Mouse (Mus musculus) kidney, postnatal 10 days (tissue): ENCODE measurements around the gene Nup107.
A peak's percentile ranks its signal among the peaks of the same experiment; 100 is the strongest.

Source experiments
- DNase-seq: peaks from one replicate; pipeline ENCODE4 v3.0.0; 2021; ENCODE audit warnings: mixed read lengths

Nup107 gene

DNA sequence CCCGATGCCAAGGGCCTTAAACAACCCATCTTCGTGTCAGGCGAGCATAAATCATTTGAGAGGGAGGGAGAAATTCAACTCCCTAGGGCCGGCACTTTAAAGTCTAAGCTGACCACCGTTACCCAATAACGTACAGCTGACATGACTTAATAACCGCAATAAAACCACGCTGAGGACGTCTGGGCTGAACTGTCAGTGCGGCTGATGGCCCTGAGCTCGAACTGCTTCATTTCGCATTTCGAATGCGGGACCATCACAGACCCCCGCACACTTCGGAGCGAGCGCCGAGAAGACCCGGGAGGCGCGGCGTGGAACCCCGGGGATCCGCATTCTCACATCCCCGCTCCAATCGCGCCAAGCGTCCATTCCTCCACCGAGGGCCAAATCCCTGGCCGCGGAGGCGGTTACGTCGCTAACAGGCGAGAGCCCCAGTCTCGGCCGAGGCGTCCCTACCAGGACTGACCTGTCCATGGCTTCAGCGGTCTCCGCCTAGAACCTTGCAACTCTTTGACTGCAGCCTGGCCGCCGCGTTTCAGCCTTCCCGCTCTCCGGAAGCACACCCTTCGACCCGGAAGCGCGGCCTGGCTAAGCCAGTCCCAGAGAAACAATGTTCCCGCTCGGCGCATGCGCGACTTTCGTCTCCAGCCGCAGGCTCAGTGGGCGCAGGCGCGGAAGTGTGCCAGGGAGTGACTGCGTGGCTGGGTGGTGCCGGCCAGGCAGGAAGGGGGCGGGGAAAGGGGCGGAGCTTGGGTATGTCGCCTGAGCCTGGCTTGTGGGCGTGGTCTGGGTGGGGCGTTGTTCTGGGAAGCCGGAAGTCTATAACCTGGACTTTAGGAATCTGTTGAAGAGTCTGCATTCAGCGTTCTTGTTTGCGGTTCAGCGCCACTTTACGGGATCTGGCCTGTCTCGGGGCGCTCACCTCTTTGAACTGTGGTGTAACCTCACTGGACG, at the start of gene Nup107:
Nup107 (minus strand) TSS at position 565 of the 951 bp plus-strand sequence.
- peak; percentile 100 for DNase-seq

DNA sequence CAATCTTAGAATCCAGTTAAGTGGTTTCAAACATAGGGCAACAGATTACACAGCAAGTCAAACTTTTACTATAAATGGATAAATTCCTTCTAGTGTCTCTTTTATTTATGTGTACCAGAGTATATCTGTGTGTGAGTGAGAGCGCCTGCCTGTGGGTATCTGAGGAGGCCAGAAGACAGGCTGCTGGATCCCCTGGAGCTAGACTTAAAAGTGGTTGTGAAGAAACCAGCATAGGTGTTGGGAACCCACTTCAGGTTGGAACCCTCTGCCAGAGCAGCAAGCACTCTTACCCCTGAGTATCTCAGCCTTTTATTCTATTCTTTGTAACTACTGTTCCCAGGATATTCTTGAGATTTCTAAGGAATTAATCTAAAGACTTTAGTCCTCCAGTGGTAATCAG, 49.3 kb upstream of the Nup107 start:
- no peak for DNase-seq

DNA sequence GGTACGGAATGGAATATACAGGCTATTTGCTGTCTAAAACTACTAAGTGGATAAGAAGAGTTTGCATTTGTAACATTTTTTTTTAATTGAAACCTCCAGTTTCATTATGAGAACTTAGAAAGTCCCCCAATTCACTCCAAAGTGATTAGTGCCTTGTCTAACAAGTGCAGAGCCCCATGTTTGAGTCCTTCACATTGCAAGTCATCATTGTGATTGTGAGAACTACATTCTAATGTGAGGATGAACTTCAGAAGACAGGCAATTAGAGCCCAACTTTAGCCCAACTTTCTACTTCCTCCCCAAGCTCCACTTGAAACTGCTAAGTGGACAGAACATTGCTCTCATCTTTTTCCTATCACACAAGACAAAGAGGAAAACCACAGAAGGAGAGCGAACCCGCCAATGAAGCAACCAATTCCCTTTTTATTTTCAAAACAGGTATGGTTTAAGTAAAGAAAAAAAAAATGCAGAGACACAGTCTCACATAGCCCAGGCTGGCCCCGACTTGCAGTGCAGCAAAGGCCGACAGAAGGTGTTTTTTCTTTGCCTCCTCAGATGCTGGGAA, 48.0 kb upstream of the Nup107 start:
- DNase-seq: no peak

DNA sequence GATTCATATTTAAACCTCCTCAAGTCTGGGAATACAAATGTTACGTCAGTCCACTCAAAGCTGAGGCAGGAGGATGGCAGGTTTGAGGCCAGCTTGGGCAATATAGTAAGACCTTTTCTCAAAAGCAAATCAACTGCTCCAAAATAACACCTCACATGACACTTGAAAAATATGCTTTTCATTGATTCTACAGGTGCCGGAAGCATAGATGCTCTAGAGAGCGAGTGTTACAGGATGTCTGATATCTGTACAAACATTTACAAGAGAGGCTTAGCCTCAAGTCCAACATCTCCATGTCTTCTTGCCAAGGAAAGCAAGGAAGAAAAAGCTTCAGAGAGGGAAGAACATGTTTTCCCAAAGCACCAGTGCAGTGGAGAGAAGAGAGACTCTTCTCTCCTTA, 47.2 kb upstream of the Nup107 start:
- DNase-seq: no peak

DNA sequence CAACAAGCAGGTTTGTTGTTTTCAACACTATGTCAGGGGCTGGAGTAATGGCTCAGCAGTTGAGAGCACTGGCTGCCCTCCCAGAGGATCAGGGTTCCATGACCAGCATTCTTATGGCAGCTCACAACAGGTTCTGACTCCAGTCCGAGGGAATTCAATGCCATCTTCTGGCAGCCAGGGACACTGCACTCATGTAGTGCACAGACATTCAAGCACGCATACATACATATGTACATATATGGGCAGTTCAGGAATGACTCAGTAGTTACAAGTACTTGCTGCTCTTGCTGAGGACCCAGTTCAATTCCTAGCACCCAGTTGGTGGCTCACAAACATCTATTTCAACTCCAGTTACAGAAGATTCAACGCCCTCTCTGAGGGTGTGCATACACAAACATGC, 46.4 kb upstream of the Nup107 start:
- no peak for DNase-seq

DNA sequence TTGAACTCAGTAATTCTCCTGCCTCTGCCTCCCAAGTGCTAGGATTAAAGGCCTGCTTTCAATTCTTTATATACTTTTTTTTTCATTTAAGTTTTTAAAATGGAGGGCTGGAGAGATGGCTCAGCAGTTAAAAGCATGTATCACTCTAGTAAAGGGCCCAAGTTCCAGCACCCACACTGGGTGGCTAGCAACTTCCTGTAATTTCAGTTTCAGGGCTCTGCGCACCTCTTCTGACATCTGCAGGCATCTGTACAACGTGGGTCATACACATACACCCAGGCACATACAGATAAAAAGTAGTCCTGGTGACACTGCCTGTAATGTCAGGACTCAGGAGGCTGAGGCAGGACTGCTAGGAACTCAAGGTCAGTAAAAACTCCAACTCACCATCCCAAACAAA, 43.8 kb upstream of the Nup107 start:
- no peak for DNase-seq

DNA sequence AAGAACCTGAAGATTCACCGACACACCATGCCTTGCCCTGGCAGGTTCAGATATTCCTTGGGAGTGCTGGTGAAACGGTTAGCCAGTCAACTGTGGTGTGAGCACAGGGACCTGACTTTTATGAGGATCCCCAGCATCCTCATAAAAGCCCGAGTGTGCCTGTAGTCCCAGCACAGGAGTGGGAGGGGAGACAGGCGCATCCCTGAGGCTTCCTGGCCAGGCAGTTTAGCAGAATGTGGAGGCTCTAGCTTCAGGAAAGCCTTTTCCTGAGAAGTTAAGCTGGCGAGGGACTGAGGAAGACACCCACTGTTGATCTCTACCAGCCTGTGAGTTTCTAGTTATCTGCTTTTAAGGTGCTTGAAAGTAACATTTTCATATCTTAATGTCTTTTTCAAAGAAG, 42.9 kb upstream of the Nup107 start:
- no peak for DNase-seq

DNA sequence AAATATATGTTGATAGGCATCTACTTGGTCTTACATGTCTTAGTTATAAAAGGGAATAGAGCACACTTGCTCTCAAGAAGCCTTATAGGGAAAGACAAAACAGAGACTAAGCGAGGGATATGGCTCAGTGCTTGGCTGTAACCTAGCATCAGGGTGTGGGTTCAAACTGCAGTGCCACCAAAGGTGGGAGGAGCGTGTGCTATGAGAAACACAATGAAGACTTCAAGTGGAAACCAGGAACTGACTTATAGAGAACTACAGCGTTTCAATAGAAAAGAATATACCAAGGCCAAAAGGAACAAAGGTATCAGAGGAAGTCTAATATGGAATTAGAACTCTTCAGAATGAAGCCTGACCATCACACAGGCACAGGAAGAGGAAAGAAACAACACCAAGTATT, 38.3 kb upstream of the Nup107 start:
- DNase-seq: no peak

DNA sequence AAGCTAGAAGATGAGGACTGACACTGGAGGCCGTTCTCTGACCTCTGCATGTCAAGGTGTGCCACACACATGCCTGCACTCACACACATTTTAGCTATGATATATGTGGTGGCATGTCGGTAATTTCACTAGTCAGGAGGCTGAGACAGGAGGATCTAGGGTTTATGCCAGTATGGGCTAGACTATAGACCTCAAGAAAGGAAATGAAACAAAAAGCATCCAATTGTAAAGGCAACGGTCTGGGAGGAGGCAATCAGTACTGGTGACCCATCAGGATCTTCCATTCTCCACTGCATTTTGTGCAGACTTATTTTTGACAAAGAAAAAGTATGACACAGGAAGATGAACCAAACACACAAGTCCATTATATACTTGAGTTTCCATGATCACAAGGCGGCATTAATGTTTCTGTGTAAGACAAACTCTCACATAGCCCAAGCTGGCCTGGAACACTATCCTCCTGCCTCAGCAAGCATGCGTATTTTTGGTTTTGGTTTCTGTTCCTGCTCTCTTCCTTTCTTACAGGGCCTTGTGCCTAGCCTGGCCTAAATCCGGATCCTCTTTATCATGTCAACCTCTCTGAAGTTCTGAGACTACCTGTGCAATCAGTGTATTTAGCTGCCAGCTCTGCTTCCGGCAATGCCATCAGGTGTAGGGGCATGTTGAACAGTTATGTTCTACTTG, 37.1 kb upstream of the Nup107 start:
- no peak for DNase-seq

DNA sequence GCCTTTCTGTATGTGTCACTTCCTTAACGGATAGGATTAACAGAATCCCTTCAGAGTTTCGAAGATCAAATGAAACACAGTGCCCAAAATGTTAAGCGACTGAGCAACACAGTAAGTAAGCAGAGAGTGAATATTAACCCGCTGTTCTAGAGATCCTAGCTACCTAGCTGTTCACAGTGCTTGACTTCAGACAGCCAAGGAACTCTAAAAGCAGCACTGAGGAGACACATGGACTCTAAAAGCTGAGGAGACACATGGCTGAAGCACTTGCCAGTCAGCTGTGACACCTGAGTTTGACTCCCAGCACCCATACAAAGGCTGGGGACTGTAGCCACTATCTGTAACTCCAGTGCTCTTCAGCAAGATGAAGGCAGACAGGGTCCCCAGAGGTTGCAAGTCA, 36.5 kb upstream of the Nup107 start:
- no peak for DNase-seq

DNA sequence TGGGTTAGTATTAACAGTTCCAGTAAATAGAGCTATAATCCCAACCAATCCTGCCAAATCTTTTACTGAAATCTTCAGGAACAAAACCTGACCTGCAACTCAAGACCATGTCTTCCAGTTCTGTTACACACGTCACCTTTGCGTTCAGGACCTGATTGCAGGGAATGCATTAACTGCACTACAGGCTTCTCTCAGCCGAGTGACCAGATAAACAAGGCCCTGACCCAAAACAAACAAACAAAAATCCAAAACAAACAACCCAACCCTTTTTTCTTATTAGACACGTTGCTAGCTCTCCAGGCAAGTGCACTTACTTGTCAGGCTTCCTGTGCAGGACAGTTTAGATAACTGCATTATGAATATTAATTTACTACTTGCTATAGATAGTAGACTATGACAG, 36.0 kb upstream of the Nup107 start:
- no peak for DNase-seq

DNA sequence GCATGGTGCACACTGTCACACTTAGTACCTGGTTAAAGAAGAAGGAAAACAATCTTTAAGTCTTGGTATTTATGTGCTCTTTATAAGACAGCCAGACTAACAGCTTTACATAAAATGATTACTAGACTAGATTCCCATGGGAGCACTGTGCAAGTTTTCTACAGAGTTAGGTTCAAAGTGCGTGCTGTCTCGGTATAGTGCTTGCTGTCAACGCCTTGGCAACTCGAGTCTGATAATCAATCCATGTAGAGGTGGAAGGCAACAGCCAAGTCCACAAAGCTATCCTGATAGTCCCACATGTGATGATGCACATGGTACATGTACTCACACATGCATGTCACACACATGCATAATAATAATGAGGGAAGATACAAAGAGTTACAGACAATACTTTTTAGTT, 32.1 kb upstream of the Nup107 start:
- DNase-seq: no peak

DNA sequence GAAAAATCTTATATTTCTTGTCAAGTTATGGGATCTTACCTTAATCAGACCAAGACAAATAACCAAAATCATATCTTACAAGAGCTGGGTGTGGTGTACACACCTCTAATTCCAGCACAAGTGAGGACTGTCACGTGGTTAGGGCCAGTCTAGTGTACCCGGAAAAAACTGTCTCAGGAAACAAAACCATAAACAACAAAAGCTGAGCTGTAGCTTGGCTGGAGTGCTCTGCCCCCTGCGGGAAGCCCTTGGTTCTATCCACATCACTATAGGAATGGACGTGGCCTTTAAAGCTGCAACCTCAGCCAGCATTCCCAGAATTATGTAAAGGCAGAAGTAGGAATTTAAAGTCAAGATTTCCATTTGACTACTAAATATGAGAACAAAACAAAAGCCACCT, 31.6 kb upstream of the Nup107 start:
- DNase-seq: no peak

DNA sequence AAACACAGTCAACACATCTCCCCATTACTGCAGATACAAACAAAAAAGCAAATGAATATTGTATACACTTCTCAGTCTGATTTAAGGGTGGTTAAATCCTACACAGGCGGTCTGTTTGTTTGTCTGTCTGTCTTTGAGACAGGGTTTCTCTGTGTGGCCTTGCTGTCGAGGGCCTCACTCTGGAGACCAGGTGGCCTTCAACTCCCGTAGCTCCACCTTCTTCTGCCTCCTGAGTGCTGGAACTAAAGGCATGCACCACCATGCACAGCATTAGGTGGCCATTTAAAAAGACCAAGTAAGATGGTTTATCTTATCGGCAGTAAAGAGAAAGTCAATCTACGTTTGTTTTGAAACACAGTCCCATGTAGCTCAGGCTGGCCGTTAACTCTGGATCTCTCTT, 30.8 kb upstream of the Nup107 start:
- DNase-seq: no peak

DNA sequence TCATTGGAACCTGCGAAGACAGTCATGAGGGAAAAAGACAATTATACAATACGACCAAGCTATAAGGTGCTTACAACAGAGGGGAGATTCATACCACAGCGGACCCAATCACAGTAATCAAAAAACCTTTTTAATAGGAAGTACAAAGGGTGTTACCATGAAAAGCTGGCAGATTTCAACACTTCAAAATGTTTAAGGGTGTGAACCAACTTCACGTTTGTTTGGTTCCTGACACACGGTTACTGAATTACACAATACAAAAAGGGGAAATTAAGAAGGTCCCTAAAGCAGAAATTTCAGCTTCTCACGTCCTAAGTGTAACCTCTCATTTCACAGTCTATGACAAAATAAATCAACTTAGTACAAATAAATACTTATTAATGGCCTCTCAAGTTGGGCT, 26.1 kb upstream of the Nup107 start:
- no peak for DNase-seq

DNA sequence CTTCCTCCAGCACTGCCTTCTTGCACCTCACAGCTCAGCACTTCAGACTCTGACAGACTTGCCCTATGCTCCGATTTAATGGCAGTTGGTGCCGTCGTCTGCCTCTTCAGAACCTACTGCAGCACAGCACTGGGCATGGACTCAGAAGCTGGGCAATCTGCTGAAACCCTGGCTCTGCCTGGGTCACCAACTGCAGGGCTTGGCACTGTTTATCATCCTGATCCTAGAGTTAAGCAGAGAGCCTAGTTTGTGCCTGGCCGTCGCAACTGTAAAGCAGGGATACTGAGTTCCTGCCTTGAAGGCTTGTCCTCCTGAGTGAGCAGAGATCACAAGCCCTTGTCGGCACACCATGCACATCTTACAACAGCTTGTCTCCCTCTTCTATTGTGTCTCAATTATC, 24.2 kb upstream of the Nup107 start:
- DNase-seq: no peak

DNA sequence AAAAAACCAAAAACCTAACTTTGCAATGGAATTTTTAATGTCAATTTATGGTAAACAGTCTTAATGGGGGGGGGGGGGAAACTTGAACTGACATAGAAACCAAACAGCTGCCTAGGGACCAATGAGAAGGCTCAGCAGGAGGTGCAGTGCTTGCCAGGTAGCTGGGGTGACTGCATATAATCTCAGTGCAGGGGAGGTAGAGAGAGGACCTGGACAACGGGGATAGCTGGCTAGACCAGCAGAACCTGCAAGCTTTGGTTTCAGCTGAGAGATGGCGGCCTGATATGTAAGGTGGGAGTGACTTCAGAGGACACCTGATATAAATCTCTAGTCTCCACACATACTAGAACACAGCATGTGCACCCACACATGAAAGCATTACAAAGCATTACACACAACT, 20.0 kb upstream of the Nup107 start:
- no peak for DNase-seq

DNA sequence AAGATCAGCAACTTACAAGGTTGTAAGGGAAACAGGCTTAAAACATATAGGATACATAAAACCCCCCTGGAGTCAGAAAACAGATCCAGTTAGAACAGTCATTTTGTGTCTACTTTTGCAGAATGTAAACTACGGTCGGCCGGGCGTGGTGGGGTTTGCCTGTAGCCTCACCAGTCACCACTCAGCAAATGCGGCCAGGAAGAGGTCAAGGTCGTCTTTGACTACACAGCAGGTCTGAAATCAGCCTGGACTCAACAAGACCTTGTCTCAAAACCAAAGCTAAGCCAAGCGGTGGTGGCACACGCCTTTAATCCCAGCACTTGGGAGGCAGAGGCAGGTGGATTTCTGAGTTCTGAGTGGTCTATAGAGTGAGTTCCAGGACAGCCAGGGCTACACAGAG, 19.1 kb upstream of the Nup107 start:
- no peak for DNase-seq

DNA sequence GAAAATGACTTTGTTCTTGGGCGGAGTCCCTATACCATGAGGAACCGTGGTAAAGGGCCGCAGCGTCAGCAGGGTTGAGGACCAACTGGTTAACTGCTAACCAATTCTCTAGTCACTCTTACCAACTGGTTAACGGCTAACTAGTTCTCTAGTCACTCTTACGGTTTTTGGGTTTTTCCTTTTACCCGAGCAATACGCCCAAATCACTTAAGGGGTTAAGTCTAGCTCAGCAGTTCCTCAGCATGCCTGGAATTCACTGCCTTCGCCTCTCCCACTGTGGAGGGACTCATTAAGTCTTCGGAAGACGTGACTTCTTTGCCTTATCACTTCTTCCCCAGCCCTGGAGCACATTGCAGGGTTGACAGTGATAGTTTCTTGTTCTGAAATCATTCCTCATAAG, 18.0 kb upstream of the Nup107 start:
- no peak for DNase-seq

DNA sequence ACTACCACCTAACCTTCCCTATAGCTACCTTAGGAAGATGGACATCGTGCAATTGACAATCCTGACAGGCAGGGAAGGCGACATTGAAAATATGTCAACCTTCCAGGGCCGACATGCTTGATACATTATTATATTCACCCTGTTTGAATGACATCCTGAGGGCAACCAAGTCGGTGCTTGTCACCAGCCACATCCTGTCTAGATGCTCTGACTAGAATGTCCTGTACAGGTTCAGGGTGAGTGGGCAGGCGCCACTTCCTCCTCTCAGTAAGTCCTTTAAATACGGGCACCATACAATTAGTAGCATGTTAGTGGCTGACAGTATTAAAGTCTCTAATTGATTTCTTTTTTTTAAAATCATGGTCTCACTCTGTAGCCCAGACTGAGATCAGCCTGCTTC, 15.6 kb upstream of the Nup107 start:
- no peak for DNase-seq

DNA sequence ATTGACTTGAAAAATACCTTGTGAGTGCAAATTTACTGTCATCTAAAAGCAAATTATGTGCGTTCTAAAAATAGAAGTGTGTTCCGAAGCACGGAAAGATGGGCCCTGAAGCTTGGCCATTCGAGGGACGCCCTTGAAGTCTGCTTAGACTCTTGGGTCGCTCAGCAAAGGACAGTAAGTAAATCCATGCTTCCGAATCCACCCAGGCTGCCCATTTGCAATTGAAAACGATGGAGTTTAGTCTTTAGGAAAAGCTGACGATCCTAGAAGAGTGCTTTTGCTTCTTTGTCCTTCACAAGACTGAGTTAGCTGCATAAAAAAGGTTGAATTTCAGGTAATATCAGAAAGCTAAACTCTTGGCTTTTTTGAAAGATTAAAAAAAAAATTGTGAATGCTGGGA, 13.4 kb upstream of the Nup107 start:
- DNase-seq: no peak

DNA sequence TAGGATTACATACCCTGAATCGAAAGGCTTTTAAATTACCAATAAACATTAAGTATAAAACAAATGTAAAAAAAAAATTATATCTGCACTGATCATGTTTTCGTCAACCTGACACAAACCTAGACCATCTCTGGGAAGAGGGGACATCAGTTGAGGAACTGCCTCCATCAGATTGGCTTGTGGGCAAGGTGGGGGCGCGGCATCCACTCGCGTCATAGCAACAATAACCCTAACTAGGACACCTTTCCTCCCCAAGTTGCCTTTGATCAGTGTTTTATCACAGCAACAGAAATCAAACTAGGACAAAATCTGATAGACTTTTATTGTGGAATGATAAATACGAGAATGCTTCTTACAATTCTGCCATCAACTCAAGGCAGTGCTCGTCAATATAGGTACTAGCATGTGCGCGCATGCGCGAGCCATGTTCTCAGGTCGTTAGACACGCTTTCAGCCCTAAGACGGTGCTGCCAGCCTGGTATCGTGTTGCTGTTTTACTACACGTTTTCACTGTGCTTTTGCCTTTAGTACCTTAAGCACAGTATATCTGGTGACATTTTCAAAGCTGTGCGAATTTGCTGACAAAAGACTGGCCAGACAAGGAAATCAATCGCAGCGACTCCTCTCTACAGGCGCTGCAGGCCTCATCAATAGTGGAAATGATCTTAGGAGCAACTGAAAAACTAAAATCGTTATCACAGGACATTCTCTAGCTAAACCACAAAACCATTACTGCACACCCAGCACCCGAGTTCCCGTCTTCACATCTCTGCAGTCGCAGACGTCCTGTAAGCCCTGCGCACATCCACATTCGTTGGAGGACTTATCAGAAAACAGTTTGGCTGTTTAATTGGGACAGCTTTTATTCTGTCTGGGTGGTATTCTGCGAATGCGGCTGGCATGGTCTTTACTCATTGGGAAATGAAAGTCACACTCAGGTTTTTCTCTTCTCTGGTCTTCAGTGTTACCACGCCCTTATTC, 11.7 kb upstream of the Nup107 start:
- DNase-seq: no peak

DNA sequence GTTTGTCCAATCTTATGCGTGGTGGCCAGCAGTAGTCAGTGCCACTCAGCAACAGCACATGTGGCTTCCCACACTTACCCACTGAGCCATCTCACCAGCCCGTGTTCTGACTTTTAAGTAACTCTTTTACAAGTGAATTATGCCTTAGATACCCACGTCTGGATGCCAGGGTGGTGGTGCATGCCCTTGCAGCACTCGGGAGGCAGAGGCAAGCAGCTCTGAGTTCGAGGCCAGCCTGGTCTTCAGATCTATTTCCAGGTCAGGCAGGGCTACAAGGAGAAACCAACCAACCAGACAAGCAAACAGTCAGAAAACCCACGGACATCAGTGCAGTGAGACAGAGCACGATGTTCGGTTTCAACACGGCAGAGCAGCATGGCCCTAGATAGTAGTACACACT, 9.4 kb upstream of the Nup107 start:
- no peak for DNase-seq
